Mouse (Mus musculus) embryonic fibroblast, embryonic 13.5 days (primary cell): ENCODE measurements around the gene Naalad2. TPM values are rescaled to one million over a fixed set of nuclear protein-coding genes. Genes with fewer than 3 reads are reported as not detected.
"Not testable (repeated sequence)": the region's sequence is repeated elsewhere in the genome, so short reads cannot be mapped to it uniquely, and the experiment has no call there.

Experiments used
- H3K27ac ChIP-seq: 2 replicates; pipeline ENCODE4 v1.5.1; 2012; ENCODE audit warnings: low read length, control low read depth, inconsistent platforms; ENCODE audit not compliant: insufficient read depth
- H3K4me1 ChIP-seq: 2 replicates; pipeline ENCODE4 v1.6.1; 2011; ENCODE audit warnings: low read length; ENCODE audit not compliant: control insufficient read depth, insufficient read depth
- H3K4me3 ChIP-seq: 2 replicates; pipeline ENCODE4 v1.5.1; 2011; ENCODE audit warnings: mild to moderate bottlenecking, control low read depth, low read length; ENCODE audit not compliant: insufficient read depth
- CTCF ChIP-seq: IDR thresholded peaks from 2 replicates; pipeline ENCODE4 v1.5.1; 2011; ENCODE audit warnings: mild to moderate bottlenecking, control low read depth, low read length, moderate library complexity, borderline replicate concordance; ENCODE audit not compliant: insufficient read depth
- POLR2A ChIP-seq: IDR thresholded peaks from 2 replicates; pipeline ENCODE4 v1.6.1; 2011; ENCODE audit warnings: low read depth, mild to moderate bottlenecking, control low read depth, low read length, moderate library complexity
- polyA plus RNA-seq: library from polyadenylated mRNA; stranded (reverse); fragments of >200 nt; gene quantifications from 2 replicates; pipeline ENCODE4 v1.2.4, GENCODE M21; 2011; ENCODE audit warnings: low read depth; ENCODE audit not compliant: missing spikeins, insufficient read length

The Naalad2 gene
- polyA plus RNA-seq, 1 experiment: 1.9 TPM

DNA sequence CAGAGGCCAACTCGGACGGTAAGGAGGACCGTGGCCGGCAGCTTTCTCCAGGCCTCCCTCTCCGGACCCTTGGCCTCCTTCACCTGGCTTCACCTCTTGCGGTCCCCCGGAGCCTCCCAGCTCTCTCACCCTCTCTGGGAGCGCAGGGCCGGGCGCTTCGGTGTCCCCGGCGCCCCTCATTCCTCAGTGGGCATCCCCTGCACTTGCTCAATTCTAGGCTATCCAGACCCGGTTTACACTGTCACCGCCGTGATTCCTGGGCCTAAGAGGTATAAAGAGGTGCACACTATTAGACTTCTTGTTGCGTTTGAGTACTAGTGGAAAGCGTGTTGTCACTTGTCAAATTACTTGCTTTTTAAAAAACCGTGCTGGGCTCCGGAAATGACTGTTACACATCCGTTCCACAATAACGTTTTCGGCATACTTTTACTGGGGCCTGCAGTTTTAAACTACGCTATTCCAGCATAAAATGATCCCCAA lies 110.3 kb downstream of the Naalad2 start:
- peak overlapping the region; percentile 74 for H3K4me3 ChIP-seq
- H3K4me1 ChIP-seq: no peaks in the 10 kb centered on the region
- H3K27ac ChIP-seq: peak overlapping the region; percentile 80
- TF ChIP-seq CTCF (no peak), POLR2A (no peak)

GRCm38 (mm10) chr9:18291571-18292429 lies 111.0 kb downstream of the Naalad2 start, which contains the start of gene Chordc1:
Gene Chordc1 (plus strand): TSS chr9:18292125.
- Histone ChIP-seq H3K4me3 (peak within 1 kb of the TSS; percentile 74), H3K4me1 (no peaks in the 10 kb centered on the region), H3K27ac (peak within 1 kb of the TSS; percentile 80)
- peak; percentile 85 for TF ChIP-seq POLR2A
- no peak for TF ChIP-seq CTCF

- H3K4me1 ChIP-seq, H3K27ac ChIP-seq: not testable (repeated sequence)
These were observed 124.1 kb downstream of the Naalad2 start for GRCm38 (mm10) chr9:18278693-18279092.

GRCm38 (mm10) chr9:18277497-18277896 lies 125.3 kb downstream of the Naalad2 start:
- TF ChIP-seq POLR2A: no peak
- no peak for TF ChIP-seq CTCF
- Histone ChIP-seq H3K27ac (no peak overlapping the region), H3K4me1 (no peaks in the 10 kb centered on the region), H3K4me3 (no peak overlapping the region)

More at GRCm38 (mm10) chr9:18278693-18279092, 124.1 kb downstream of the Naalad2 start:
- not testable (repeated sequence) for H3K4me3 ChIP-seq

- H3K4me3 ChIP-seq: no peak overlapping the region
- no peaks in the 10 kb centered on the region for H3K4me1 ChIP-seq
- TF ChIP-seq POLR2A: no peak
- no peak for TF ChIP-seq CTCF
- no peak overlapping the region for H3K27ac ChIP-seq
These were observed 126.0 kb downstream of the Naalad2 start for GRCm38 (mm10) chr9:18276844-18277243.

DNA sequence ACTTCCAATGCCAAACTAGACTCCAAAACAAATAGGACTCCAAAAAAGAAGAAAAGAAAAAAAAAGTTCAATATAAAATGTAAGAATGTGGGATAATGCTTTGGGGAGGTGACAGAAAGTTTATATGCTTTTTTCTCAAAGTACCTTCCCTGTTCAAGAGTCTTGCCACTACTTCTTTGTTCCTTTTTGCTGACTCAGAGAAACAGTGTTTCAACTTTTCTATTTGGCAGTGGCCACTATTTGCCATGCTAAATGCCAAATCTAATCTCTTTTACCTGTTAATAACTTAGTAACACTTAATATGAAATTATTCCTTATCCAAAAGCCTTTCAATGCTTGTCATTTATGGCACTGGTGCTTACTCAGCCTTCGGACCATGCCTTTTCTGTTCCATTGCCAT lies 126.9 kb downstream of the Naalad2 start:
- no peak overlapping the region for H3K27ac ChIP-seq
- TF ChIP-seq CTCF: no peak
- TF ChIP-seq POLR2A: no peak
- H3K4me1 ChIP-seq: no peaks in the 10 kb centered on the region

More for the DNA sequence above, 126.9 kb downstream of the Naalad2 start:
- no peak overlapping the region for H3K4me3 ChIP-seq

Other genes with a start within 250 kb of the Naalad2 start
- gene Chordc1, start 110.9 kb downstream of the Naalad2 start, polyA plus RNA-seq: 85.2 and 96.4 TPM in 2 replicates
- gene Ubtfl1, start 1.4 kb upstream of the Naalad2 start, polyA plus RNA-seq: 0.23 TPM in 1 of 2 replicates, not detected in the other
- not detected in 2 replicates for gene Mbd3l2, start 27.7 kb upstream of the Naalad2 start, polyA plus RNA-seq
- 2.4 and 4.3 TPM in 2 replicates for gene Zfp558, start 75.3 kb upstream of the Naalad2 start, polyA plus RNA-seq
- gene Mbd3l1, start 75.4 kb upstream of the Naalad2 start, polyA plus RNA-seq: not detected in 2 replicates